Mouse (Mus musculus) kidney, postnatal 10 days (tissue): ENCODE measurements at regions not wholly inside any gene's neighbourhood (a gene's known extent, or its start where the extent isn't known, plus 50 kb on each side); places are given as distances from the start of the nearest gene placed in this dataset.

Experiments
- DNase-seq: peaks from one replicate; pipeline ENCODE4 v3.0.0; 2021; ENCODE audit warnings: mixed read lengths

DNA sequence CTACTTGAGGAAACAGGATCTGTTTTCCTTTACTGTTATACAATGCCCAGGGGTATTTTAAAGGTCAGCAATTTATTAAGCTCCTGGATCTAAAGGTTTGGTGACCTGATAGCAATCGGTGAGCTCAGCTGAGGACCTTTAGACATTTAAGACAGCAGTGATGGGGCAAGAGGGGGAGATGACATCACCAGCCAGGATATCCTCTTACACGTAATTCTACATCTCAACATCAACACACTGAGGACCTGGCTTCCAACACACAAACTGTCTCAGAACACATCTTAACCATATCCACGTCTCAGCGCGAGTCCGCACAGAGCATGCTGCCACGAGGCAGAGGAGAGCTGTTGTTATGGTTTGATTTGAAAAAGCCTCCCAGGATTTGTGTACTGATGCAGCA, 69.2 kb downstream of the Nhlrc3 start:
- DNase-seq, result no peak

DNA sequence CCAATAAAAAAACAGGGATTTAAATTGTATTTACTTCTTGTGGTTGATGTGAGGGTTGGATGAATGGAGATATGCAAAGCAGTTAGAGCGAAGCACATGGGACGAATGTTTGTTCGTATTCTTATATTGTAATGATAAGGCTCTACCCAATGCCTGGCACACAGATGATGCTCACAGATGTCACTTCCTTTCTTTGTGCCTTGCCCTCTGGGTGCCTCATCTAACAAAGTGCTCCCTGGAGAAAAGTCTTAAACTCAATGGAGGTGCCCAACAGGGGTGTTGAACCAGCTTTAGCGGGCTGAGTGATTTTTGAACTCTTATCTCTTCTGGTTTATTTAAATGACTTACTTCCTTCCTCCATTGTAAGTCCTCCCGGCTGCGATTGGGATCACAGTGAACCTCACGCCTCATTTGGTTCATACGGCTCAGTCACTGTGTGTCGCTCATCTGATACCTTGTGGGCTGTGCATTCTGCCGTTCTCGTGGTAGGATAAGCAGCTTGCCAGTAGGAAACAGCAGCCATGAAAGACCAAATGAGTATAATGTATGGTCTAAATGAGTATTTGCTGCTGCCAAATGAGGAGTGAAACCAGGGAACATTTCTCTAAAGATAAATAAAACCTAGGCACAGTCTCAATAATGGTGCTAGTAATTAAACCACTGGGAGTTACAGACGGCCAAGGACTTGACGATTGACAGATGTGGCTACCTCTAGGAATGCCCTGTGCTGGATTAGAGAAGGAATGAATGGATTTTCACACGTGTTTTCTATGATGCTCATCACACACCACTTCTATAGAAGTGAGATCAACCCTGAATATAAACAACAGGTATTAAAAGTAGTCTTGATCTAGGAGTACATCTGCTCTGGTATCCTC, 81.2 kb downstream of the Nhlrc3 start:
- DNase-seq, result no peak

DNA sequence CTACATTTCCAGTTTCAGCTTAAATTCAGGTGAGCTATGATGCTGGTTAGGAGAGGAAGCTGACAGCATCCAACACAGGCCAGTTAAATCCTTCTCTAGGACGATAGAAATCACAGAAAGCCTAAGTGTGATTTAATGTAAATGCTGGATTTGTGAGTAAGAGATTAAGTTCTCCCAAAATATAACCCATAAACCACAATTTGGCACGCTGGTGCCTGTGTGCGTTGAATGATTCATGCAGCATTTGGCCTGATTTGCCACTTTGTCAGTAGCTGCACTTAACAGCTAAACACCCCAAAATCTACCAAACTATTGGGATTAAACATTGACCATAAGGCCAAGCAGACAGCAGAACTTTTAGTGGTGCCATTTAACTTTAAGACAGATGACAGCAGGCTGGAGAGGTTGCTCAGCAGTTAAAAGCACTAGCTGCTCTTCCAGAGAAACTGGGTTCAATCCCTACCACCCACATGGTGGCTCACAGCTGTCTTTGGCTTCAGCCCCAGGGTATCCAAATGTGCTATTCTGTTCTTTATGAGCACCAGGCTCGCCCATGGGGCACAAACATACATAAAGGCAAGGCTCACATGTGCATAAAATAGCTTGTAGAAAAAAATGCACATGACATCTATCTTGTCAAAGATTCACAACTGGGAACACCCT, 83.5 kb downstream of the Nhlrc3 start:
- no peak for DNase-seq

DNA sequence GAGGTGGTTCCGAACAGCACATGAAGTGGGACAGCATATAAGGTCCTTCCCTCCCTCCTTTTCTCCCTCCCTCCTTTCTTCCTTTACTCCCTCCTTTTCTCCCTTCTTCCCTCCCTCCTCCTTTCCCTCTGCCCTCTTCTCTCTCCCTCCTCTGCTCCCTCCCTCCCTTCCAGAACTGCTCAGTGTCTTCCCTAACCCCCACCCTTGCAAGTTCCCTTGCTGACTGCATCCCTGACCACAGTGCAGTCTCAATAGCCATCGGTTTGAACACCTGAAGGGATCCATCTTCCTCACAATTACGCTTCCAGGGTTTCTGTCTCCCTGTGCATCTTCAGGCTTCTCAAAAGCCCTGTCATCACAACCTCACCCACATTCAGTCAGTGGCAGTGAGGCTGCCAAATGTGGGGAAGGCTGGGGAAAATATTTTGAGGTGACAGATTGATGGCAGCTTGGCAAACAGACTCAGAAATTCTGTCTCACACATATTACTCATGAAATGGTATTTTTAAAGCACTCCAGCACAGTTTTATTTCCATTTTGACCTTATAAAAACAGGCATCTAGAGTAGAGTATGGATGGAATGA, 86.2 kb downstream of the Nhlrc3 start:
- no peak for DNase-seq

DNA sequence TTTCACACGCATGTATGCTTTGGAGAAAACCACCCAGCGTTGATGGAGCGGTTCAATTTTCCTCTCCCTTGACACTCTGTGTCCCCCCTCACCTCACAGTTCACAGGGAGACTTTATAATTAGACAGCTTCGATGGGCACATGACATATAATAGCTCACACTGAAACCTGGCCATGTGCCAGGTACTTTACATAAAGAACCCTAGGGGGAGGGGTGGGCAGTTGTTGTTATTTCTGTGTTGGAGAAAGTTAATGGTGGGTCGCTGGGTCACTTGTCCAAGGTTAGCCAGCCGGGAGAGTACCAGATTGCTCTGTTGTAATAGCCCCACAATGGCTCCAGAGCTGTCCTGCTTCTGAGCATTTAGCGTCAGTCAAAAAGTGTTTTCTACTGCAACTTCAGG, 90.2 kb downstream of the Nhlrc3 start:
- DNase-seq, result peak; percentile 43

DNA sequence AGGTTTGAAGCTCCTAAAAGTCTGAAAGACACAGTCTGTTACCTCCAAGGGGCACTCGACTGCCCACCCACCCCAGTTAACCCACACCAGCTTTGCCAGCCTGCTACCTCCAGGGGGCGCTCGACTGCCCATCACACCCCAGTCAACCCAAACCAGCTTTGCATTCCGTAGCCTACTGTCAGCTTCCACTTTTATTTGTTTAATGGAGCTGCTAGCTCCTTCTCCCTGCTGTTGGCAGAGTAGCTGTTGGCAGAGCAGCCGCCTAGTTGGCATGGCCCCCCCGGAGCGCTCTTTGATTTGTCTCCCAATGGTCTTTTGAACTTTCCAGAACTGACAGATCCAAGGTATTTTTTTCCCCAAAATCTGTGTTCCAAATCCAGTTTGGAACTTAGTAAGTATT, 91.2 kb downstream of the Nhlrc3 start:
- DNase-seq, result no peak

DNA sequence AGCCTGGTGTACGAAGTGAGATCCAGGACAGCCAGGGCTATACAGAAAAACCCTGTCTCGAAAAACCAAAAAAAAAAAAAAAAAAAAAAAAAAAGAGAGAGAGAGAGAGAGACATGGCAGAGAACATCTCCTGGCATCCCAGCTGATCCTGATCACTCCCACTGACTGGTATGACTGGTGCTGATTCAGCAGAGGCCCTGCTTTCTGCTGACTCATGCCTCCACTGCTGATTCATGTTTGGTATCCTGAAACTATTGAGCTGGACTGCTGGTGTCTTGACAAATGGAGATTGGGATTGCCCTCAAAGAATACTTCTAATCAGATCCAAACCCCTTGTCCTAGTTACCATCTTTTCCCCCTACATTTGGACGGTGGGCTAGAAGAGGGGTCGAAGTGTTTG, 101.9 kb downstream of the Nhlrc3 start:
- no peak for DNase-seq

DNA sequence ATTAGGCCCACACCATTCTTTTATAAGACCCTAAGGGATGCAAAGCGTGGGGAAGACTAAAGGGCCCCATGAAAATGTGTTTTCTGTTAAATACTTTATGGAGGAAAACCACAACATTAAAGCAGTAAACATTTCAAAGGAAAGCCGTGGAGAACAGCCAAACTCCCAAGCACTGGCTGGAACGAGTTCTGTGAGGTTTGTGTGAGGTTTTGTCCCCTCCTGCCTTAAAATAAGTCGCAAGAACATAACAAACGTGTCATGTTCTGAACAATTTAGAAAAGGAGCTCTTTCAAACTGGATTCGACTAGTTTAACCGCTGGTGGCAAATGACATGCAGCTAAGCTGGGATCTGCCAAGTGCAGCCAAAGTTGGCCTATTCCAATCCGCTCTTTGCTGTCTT, 109.4 kb downstream of the Nhlrc3 start:
- DNase-seq, result peak; percentile 53

DNA sequence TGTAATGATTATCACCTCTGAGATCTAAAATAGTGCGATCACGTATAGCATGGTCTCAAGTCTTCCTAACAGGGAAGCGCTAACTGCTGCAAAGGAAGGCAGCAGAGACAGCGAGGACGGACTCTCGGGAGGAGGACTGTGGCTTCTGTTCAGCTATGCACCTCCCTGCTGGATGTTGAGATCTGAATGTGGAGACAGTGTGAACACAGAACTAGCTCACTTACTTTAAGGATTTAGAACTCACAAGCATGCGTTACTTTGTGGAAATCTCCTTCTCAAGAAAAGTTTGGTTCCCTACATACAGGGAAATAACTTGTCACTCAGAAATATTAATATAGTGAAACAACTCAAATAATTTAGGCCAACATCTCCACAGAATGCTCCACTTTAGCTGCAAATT, 109.8 kb downstream of the Nhlrc3 start:
- DNase-seq, result no peak

DNA sequence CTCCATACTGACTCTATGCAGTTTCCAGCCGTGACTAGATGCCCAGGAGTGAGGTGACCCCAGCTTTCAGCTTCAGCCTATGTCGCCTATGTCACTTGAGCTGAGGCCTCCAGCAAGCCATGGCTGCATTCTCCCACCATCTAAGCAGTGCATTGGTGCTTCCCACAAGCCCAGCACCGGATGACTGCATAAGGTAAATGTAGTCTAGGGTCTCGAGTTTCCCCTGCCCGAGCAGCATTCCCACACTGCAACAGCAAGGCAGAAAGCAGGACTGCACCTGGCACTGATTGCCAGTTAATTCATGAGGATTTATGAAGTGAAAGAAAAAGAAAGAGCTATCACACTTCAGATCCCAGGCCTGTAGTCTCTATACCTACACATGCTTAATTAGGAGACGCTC, 119.5 kb downstream of the Nhlrc3 start:
- DNase-seq, result no peak

DNA sequence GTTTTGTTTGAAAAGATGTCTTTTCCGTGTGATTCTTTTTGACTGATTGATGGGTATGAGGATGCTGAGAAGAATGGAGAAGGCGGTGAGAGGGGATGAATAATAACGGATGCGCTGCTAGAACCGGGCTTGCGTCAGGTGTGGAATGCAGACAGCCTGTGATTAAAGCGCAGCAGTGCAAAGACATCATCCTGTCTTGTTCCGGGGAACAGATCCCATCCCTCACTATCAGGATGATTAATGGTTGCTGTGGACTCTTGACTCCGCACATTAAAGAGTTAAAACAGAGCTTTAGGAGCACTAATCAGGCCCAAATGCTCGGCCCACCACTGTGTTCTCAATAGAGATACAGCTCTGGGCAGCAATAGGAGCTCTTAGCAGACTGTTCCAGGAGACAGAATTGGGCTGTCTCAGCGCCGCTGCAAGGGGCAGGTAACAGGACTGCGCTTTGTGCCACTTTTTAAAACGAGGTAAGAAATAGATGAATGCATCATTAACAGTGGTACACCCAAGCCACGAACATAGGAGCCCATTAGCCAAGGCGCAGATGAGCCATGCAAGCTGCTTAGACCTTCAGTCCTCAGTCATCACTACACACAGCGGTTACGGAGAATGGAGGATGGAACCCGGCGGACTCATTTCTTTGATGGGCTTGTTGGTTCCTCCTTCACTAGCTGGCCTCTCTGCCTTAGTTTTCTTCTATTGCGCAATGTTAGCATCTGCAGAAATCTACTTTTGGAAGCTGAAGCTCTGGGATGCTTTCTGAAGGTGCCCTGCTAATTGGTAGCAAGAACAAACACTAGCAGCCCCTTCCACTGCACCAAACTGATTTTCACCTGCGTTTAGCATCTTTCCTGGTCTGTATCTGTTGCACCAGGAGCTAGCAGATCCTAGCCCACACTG, 121.6 kb downstream of the Nhlrc3 start:
- no peak for DNase-seq

DNA sequence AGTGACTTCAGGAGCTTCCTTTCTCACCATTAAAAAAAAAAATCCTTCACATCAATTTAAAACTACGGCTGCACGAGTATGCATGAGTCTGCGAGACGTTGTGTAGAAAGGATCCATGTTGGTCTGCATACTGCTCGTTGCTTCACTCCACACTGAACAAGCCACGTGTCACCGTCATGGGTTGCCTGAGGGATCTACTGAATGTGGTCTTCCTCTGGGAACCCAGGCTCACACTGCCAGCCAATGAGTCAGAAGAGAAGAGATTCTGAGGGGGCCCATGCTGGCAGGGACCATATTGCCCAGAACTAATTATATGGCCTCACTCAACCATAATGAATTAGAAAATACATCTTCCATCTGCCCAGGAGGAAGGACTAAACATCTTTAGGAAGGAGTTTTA, 124.6 kb downstream of the Nhlrc3 start:
- DNase-seq, result no peak

DNA sequence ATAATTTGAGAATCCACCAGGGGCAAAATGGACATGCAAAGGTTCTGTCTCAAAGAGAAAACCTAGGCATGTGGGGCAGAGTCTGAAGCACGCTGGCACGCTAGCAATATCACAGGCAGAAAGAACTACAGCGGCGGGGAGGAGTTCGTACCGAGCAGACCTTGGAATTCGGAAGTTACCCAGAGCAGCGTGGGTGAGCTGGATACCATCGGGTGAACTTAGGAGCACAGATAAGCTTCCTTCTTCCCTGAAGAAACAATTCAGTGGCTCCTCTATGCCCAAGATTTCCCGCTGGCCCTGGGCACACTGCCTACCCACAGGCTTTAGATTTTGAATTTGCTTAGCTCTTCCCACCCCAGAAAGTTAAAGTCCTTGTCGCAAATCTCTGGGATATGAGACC, 129.1 kb downstream of the Nhlrc3 start:
- DNase-seq, result no peak

DNA sequence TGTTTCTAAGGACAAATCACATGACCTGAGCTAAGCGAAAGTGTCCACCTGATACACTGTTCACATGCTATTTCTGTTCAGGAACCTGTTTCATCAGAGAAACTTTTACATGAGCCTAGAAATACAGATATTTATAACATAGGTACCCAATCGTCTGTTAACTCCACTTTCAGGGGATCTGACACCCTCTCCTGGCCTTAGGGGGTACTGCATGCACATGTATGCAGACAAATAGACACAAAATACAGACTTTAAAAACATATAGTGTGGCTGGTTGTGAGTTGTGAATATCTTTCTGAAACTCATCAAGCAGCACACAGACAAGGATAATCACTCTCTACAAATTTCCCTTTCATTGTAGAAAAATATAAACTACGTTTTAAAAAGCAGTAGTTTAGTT, 133.6 kb downstream of the Nhlrc3 start:
- peak; percentile 39 for DNase-seq

DNA sequence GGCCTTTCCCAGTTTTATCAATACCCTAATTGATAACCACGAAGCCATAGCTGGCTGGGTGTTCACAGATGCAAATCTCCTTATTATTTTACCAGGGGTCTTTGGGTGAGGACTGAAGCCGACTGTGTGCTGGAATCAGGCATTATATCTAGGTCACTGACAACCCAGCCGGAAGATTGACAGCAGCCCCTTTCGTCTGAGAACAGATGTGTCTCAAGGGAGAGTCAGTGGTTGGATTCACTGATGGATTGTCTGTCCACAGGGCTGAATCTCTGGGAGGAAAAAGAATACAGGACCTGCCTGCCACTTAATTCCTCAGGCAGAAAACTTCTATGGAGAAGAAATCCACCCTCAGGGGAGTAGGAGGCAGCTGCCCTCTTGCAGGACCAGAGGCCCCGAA, 135.7 kb downstream of the Nhlrc3 start:
- DNase-seq, result no peak

DNA sequence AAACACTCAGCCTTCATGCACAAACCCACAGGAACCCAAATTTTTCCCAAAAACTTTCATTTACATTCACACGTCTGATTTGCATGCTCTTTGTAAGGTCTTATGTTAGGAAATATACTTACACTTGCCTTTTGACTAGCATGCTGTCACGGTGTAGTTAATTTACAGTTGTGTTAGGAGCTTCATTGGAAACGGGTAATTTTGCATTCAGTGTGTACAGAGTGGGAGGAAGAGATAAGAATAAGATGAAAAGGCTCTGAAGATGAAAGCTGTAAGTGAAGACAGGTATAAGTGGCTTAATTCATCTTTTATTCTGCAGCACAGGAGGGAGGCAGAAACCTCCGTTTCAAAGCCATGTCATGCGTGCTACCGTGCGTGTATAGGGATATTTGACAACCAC, 136.2 kb downstream of the Nhlrc3 start:
- no peak for DNase-seq

DNA sequence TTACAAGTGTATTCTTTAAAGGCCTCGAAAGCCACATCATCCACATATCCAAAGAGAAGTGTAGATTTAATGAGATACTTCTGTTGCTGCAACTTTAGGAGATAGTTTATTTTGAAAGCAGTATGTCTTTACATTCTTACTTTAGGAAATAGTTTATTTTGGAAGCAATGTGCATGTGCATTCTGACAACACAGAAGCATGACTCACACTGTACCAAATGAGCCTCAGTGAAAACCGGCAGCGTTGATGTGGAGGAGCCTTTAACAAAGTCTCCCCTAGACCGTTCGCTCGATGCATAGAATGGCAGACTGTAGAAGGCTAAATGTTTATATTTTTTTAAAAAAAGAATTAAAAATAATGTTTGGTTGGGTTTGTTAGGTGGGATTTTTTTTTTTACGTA, 138.1 kb downstream of the Nhlrc3 start:
- no peak for DNase-seq

DNA sequence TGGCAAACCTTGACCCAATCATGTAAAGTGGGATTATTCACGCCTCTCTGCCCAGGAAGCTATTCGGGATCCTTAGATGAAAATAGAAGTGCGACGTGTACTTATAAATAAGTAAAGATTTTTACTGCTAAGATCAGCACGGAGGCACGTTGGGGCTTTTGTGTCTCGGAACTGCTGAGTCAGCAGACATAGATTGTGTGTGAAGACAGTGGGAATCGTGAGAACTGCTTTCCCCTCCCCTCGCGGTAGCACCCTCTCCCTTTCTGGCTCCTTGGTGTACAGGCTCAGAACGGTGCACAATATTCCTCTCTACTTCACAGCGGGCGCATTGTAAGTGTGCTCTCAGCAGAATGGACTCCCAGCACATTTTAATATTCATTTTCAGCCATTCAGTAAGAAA, 138.7 kb downstream of the Nhlrc3 start:
- DNase-seq, result no peak

DNA sequence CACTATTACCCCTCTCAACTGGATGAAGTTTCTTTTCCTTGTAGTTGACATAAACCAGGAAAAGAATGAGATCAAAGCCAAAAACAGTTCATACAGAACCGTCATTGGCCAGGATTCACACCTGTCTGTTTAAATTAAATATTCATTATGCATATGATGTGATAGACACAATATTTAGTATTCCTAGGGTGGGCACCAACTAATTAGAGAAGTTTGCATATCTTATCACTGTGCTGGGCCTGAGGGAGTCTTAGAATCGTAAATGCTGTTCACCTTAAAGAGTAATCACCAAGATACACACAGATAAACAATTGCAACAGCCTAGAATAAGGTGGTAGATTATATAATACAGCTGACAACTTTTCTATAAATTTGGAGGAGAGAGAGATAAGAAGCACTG, 147.7 kb downstream of the Nhlrc3 start:
- no peak for DNase-seq
